Mouse (Mus musculus) forebrain, embryonic 12.5 days (tissue): ENCODE measurements at regions not wholly inside any gene's neighbourhood (a gene's known extent, or its start where the extent isn't known, plus 50 kb on each side); places are given as distances from the start of the nearest gene placed in this dataset.

Experiments
- ATAC-seq: fragments of 200-750 bp; cut with Nextera tagmentation; 2 replicates; pipeline ENCODE4 v1.8.0; 2017; ENCODE audit warnings: moderate TSS enrichment; ENCODE audit not compliant: low FRiP score
- H3K27ac ChIP-seq: fragments of 300-500 bp; sonication (generic); 2 replicates; pipeline ENCODE4 v1.5.1; 2016; ENCODE audit warnings: mild to moderate bottlenecking
- H3K27me3 ChIP-seq: fragments of 300-500 bp; sonication (generic); 2 replicates; pipeline ENCODE4 v1.6.1; 2016; ENCODE audit warnings: mild to moderate bottlenecking
- H3K36me3 ChIP-seq: fragments of 300-500 bp; sonication (generic); replicated peaks from 2 replicates; pipeline ENCODE4 v1.6.1; 2016; ENCODE audit warnings: mild to moderate bottlenecking
- H3K4me1 ChIP-seq: fragments of 300-500 bp; sonication (generic); 2 replicates; pipeline ENCODE4 v1.6.1; 2016
- H3K4me2 ChIP-seq: fragments of 300-500 bp; sonication (generic); 2 replicates; pipeline ENCODE4 v1.6.1; 2016; ENCODE audit warnings: mild to moderate bottlenecking, moderate library complexity
- H3K4me3 ChIP-seq: fragments of 300-500 bp; sonication (generic); replicated peaks from 2 replicates; pipeline ENCODE4 v1.5.1; 2016; ENCODE audit warnings: mild to moderate bottlenecking
- H3K9ac ChIP-seq: fragments of 300-500 bp; sonication (generic); 2 replicates; pipeline ENCODE4 v1.6.1; 2016; ENCODE audit warnings: mild to moderate bottlenecking
- H3K9me3 ChIP-seq: fragments of 300-500 bp; sonication (generic); 2 replicates; pipeline ENCODE4 v1.6.1; 2016
- WGBS: fragments of 180-500 bp; shearing (Covaris S2); methylation state at CpG from one replicate; pipeline ENCODE4 v1.1.7; 2016; 5-methylcytosine and 5-hydroxymethylcytosine counted together

GRCm38 (mm10) chr14:24939476-24940200 lies 452.7 kb downstream of the Rps24 start:
- H3K36me3 ChIP-seq, result no peaks in the 10 kb centered on the region
- 82% methylated on average over 9 of the region's 9 CpGs for WGBS
- H3K9ac ChIP-seq, result no peak overlapping the region
- no peaks in the 10 kb centered on the region for H3K9me3 ChIP-seq
- no peak for ATAC-seq
- 0 out of 2 replicates have a peak overlapping the region, but pooled peaks have one; percentile 31 for H3K27ac ChIP-seq
- peaks cover 5% of the 10 kb centered on the region; the same call in 1 of the 2 replicates for H3K4me1 ChIP-seq
- no peaks in the 10 kb centered on the region for H3K27me3 ChIP-seq
- H3K4me3 ChIP-seq, result no peak overlapping the region
- no peak overlapping the region for H3K4me2 ChIP-seq

- no peak for ATAC-seq
- Histone ChIP-seq H3K4me3 (no peak overlapping the region), H3K9me3 (0 out of 2 replicates have a peak, but pooled peaks cover 3% of the 10 kb centered on the region), H3K27ac (no peak overlapping the region), H3K27me3 (no peaks in the 10 kb centered on the region), H3K4me2 (no peak overlapping the region), H3K4me1 (no peaks in the 10 kb centered on the region), H3K36me3 (no peaks in the 10 kb centered on the region), H3K9ac (no peak overlapping the region)
- 41% methylated on average over 2 of the region's 2 CpGs for WGBS
Observed at GRCm38 (mm10) chr14:24945716-24946115, 458.8 kb downstream of the Rps24 start.

GRCm38 (mm10) chr14:24947084-24947483 lies 460.2 kb downstream of the Rps24 start:
- ATAC-seq, result no peak
- Histone ChIP-seq H3K36me3 (no peaks in the 10 kb centered on the region), H3K4me2 (no peak overlapping the region), H3K4me1 (no peaks in the 10 kb centered on the region), H3K9me3 (0 out of 2 replicates have a peak, but pooled peaks cover 3% of the 10 kb centered on the region), H3K27me3 (no peaks in the 10 kb centered on the region), H3K4me3 (no peak overlapping the region), H3K9ac (no peak overlapping the region), H3K27ac (no peak overlapping the region)
- 84% methylated on average over 5 of the region's 5 CpGs for WGBS

GRCm38 (mm10) chr14:24955891-24956410 lies 469.0 kb downstream of the Rps24 start:
- no peak for ATAC-seq
- WGBS, result 91% methylated on average over 11 of the region's 11 CpGs
- Histone ChIP-seq H3K4me2 (no peak overlapping the region), H3K27me3 (no peaks in the 10 kb centered on the region), H3K4me3 (no peak overlapping the region), H3K36me3 (no peaks in the 10 kb centered on the region), H3K9me3 (no peaks in the 10 kb centered on the region), H3K27ac (no peak overlapping the region), H3K9ac (no peak overlapping the region), H3K4me1 (peaks cover 10% of the 10 kb centered on the region)

GRCm38 (mm10) chr14:24956528-24957210 lies 469.7 kb downstream of the Rps24 start:
- WGBS, result 37% methylated on average over 2 of the region's 2 CpGs
- Histone ChIP-seq H3K9me3 (no peaks in the 10 kb centered on the region), H3K4me2 (no peak overlapping the region), H3K9ac (no peak overlapping the region), H3K27me3 (no peaks in the 10 kb centered on the region), H3K4me1 (peaks cover 10% of the 10 kb centered on the region), H3K27ac (no peak overlapping the region; the same call in 1 of the 2 replicates), H3K4me3 (no peak overlapping the region), H3K36me3 (no peaks in the 10 kb centered on the region)
- no peak for ATAC-seq

- no peak overlapping the region for H3K27ac ChIP-seq
- H3K9me3 ChIP-seq, result no peaks in the 10 kb centered on the region
- no peak overlapping the region for H3K4me2 ChIP-seq
- H3K27me3 ChIP-seq, result no peaks in the 10 kb centered on the region
- no peaks in the 10 kb centered on the region for H3K36me3 ChIP-seq
- ATAC-seq, result no peak
- H3K4me3 ChIP-seq, result no peak overlapping the region
- 84% methylated on average over 4 of the region's 4 CpGs for WGBS
- H3K4me1 ChIP-seq, result peaks cover 10% of the 10 kb centered on the region
- H3K9ac ChIP-seq, result no peak overlapping the region
Observed at GRCm38 (mm10) chr14:24957392-24957791, 470.5 kb downstream of the Rps24 start.

- H3K27ac ChIP-seq, result no peak overlapping the region
- 82% methylated on average over 4 of the region's 4 CpGs for WGBS
- no peak for ATAC-seq
- no peaks in the 10 kb centered on the region for H3K9me3 ChIP-seq
- no peaks in the 10 kb centered on the region for H3K27me3 ChIP-seq
- H3K4me1 ChIP-seq, result peaks cover 10% of the 10 kb centered on the region
- H3K4me2 ChIP-seq, result no peak overlapping the region
- no peaks in the 10 kb centered on the region for H3K36me3 ChIP-seq
- H3K9ac ChIP-seq, result no peak overlapping the region
- H3K4me3 ChIP-seq, result no peak overlapping the region
Observed at GRCm38 (mm10) chr14:24958821-24959220, 471.9 kb downstream of the Rps24 start.

GRCm38 (mm10) chr14:24959401-24959800 lies 472.5 kb downstream of the Rps24 start:
- ATAC-seq, result no peak
- no peak overlapping the region for H3K27ac ChIP-seq
- H3K4me2 ChIP-seq, result no peak overlapping the region
- H3K9me3 ChIP-seq, result no peaks in the 10 kb centered on the region
- no peak overlapping the region for H3K9ac ChIP-seq
- H3K4me1 ChIP-seq, result peaks cover 10% of the 10 kb centered on the region
- no peak overlapping the region for H3K4me3 ChIP-seq
- no peaks in the 10 kb centered on the region for H3K36me3 ChIP-seq
- no peaks in the 10 kb centered on the region for H3K27me3 ChIP-seq
- WGBS, result 83% methylated on average over 1 of the region's 1 CpGs

GRCm38 (mm10) chr14:24960082-24960482 lies 473.2 kb downstream of the Rps24 start:
- H3K27ac ChIP-seq, result no peak overlapping the region

GRCm38 (mm10) chr14:24960875-24961274 lies 473.9 kb downstream of the Rps24 start:
- no peak overlapping the region; the same call in 1 of the 2 replicates for H3K9ac ChIP-seq
- no peaks in the 10 kb centered on the region for H3K27me3 ChIP-seq
- no peak overlapping the region for H3K4me2 ChIP-seq
- no peak for ATAC-seq
- H3K36me3 ChIP-seq, result no peaks in the 10 kb centered on the region
- H3K4me1 ChIP-seq, result peaks cover 10% of the 10 kb centered on the region
- no peak overlapping the region for H3K27ac ChIP-seq
- no peaks in the 10 kb centered on the region for H3K9me3 ChIP-seq
- no peak overlapping the region for H3K4me3 ChIP-seq
- 79% methylated on average over 3 of the region's 3 CpGs for WGBS

More at GRCm38 (mm10) chr14:24960082-24960482, 473.2 kb downstream of the Rps24 start:
- ATAC-seq, result no peak
- WGBS, result 53% methylated on average over 5 of the region's 5 CpGs
- Histone ChIP-seq H3K9me3 (no peaks in the 10 kb centered on the region), H3K4me3 (no peak overlapping the region), H3K9ac (0 out of 2 replicates have a peak overlapping the region, but pooled peaks have one; percentile 21), H3K4me1 (peaks cover 10% of the 10 kb centered on the region), H3K27me3 (no peaks in the 10 kb centered on the region), H3K4me2 (no peak overlapping the region), H3K36me3 (no peaks in the 10 kb centered on the region)

- Histone ChIP-seq H3K9ac (no peak overlapping the region), H3K36me3 (no peaks in the 10 kb centered on the region), H3K9me3 (no peaks in the 10 kb centered on the region), H3K4me2 (no peak overlapping the region), H3K4me3 (no peak overlapping the region), H3K4me1 (peaks cover 7% of the 10 kb centered on the region), H3K27ac (no peak overlapping the region), H3K27me3 (no peaks in the 10 kb centered on the region)
- no peak for ATAC-seq
- WGBS, result 93% methylated on average over 3 of the region's 3 CpGs
Observed at GRCm38 (mm10) chr14:24961721-24962120, 474.8 kb downstream of the Rps24 start.

- H3K27ac ChIP-seq, result no peak overlapping the region
- 80% methylated on average over 2 of the region's 2 CpGs for WGBS
Observed at GRCm38 (mm10) chr14:24969584-24969983, 482.7 kb downstream of the Rps24 start.

More at GRCm38 (mm10) chr14:24969584-24969983, 482.7 kb downstream of the Rps24 start:
- peaks cover 10% of the 10 kb centered on the region; the same call in 1 of the 2 replicates for H3K4me1 ChIP-seq
- H3K9me3 ChIP-seq, result no peaks in the 10 kb centered on the region
- no peaks in the 10 kb centered on the region for H3K36me3 ChIP-seq
- no peak overlapping the region for H3K4me2 ChIP-seq
- no peak overlapping the region for H3K4me3 ChIP-seq
- H3K9ac ChIP-seq, result no peak overlapping the region
- no peaks in the 10 kb centered on the region for H3K27me3 ChIP-seq
- ATAC-seq, result no peak
